7 mouse cellular contexts compared by ENCODE assay signal in the genomic region with DNA sequence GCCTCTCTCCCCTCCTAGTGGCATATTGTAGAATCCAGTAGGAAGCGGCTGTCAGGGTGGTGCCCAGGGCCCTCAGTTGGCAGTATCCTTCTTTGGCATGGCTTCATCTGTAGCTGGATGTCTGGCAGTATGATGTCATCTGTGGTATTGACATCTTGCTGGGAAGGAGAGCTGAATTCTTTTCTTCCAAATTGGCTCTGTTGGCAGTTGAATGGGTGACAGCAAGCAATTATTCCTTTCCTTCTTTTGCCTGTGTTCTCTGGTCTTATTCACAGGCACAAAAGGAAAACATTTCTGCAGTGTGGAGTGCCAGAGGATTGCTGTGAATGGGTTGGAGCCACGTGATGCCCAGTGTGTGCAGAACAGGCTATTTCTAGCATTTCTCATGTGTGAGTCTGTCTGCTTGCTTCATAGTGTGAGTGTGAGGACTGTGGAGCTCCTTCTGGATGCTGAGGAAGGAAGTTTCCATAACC.
DNase-seq lines count a peak whose midpoint lies in the region; ATAC-seq lines count a peak whose summit lies in the region.

No protein-coding gene starts in this region.

- H3K4me1 ChIP-seq in limb, embryonic 10.5 days: peaks cover 21% of the 10 kb centered on the region

- 76% methylated on average over 2 of the region's 2 CpGs for WGBS in limb, embryonic 10.5 days

- H3K36me3 ChIP-seq in limb, embryonic 10.5 days: no peaks in the 10 kb centered on the region

- no peaks in the 10 kb centered on the region for H3K9me3 ChIP-seq in limb, embryonic 10.5 days (replicated peaks)

- 0 out of 2 replicates have a peak overlapping the region, but pooled peaks have one; percentile 28 for H3K27ac ChIP-seq in limb, embryonic 10.5 days

- ATAC-seq in cerebellum, adult (ENCODE audit: insufficient number of reproducible peaks, low FRiP score, low TSS enrichment): peak; percentile 62
- no peak for ATAC-seq in megakaryocyte, adult 5-6 weeks (ENCODE audit: poor library complexity, severe bottlenecking)

- DNase-seq in fibroblast of lung, adult 2 months (ENCODE audit: low read depth): peak; percentile 82
- DNase-seq in heart, postnatal 4 days: peak; percentile 58
- DNase-seq in limb, embryonic 10.5 days (ENCODE audit: low spot score): no peak
- DNase-seq in right cerebral cortex, adult 2 months (ENCODE audit: low spot score in 2 of 2): peak; percentile 70 to 73
- no peak for DNase-seq in ovary, adult 18-20 months (ENCODE audit: low spot score)

- no peak overlapping the region for H3K4me3 ChIP-seq in limb, embryonic 10.5 days

- peaks cover 16% of the 10 kb centered on the region; the same call in 1 of the 2 replicates for H3K27me3 ChIP-seq in limb, embryonic 10.5 days (ENCODE audit: low read depth, poor library complexity, severe bottlenecking)

Comparison
In these comparisons a context has a peak if more than half of its experiments do, and no peak if none do; other contexts are left out.
1. DNase-seq: peak in fibroblast of lung, adult 2 months (single experiment), heart, postnatal 4 days (single experiment) and right cerebral cortex, adult 2 months (2 of 2); none in limb, embryonic 10.5 days (single experiment) and ovary, adult 18-20 months (single experiment).